Mouse (Mus musculus): ENCODE data around the gene Ptcra. TPM values are rescaled to one million over a fixed set of nuclear protein-coding genes. Genes with fewer than 3 reads are reported as not detected.
A peak's percentile ranks its signal among the peaks of the same experiment; 100 is the strongest.

Gene Ptcra
- polyA plus RNA-seq, 1 experiment from 2014 or later: 0.19 TPM

- ATAC-seq (ENCODE audit: low FRiP score): no peak
- WGBS: 78% methylated on average over 2 of the region's 2 CpGs
- H3K27ac ChIP-seq (replicated peaks): peak overlapping the region; percentile 89
Measured at GRCm38 (mm10) chr17:46783222-46783565, 19.7 kb upstream of the Ptcra start.

GRCm38 (mm10) chr17:46782341-46783221 is 19.1 kb upstream of the Ptcra start, which contains the start of gene Rpl7l1:
Rpl7l1 (minus strand) TSS chr17:46782672.
- H3K4me2 ChIP-seq: peak within 1 kb of the TSS; percentile 62
- peak within 1 kb of the TSS; percentile 89 for H3K27ac ChIP-seq (replicated peaks)
- H3K4me3 ChIP-seq (replicated peaks): peak within 1 kb of the TSS; percentile 67
- WGBS: under 1% methylated on average over 44 of the region's 44 CpGs
- H3K9me3 ChIP-seq (replicated peaks): no peaks in the 10 kb centered on the region
- H3K36me3 ChIP-seq: peaks cover 32% of the 10 kb centered on the region
- peak within 1 kb of the TSS; percentile 80 for H3K9ac ChIP-seq (replicated peaks)
- peak; percentile 96 for ATAC-seq (ENCODE audit: low FRiP score)
- H3K4me1 ChIP-seq: peaks cover 19% of the 10 kb centered on the region
- no peaks in the 10 kb centered on the region for H3K27me3 ChIP-seq (replicated peaks)

More at GRCm38 (mm10) chr17:46783222-46783565, 19.7 kb upstream of the Ptcra start:
- no peak overlapping the region for H3K9ac ChIP-seq (replicated peaks)
- peak overlapping the region; percentile 62 for H3K4me2 ChIP-seq
- peaks cover 19% of the 10 kb centered on the region for H3K4me1 ChIP-seq
- H3K36me3 ChIP-seq: peaks cover 26% of the 10 kb centered on the region
- H3K27me3 ChIP-seq (replicated peaks): no peaks in the 10 kb centered on the region
- no peaks in the 10 kb centered on the region for H3K9me3 ChIP-seq (replicated peaks)
- peak overlapping the region; percentile 67 for H3K4me3 ChIP-seq (replicated peaks)

GRCm38 (mm10) chr17:46781876-46782275 is 18.4 kb upstream of the Ptcra start:
- 5% methylated on average over 10 of the region's 11 CpGs for WGBS
- peak overlapping the region; percentile 67 for H3K4me3 ChIP-seq (replicated peaks)
- H3K36me3 ChIP-seq: peaks cover 39% of the 10 kb centered on the region
- peak overlapping the region; percentile 89 for H3K27ac ChIP-seq (replicated peaks)
- no peak; the same call in 1 of the 2 replicates for ATAC-seq (ENCODE audit: low FRiP score)
- H3K9ac ChIP-seq (replicated peaks): peak overlapping the region; percentile 80
- H3K9me3 ChIP-seq (replicated peaks): no peaks in the 10 kb centered on the region
- no peaks in the 10 kb centered on the region for H3K27me3 ChIP-seq (replicated peaks)
- peak overlapping the region; percentile 62 for H3K4me2 ChIP-seq
- peaks cover 19% of the 10 kb centered on the region for H3K4me1 ChIP-seq

GRCm38 (mm10) chr17:46776087-46776486 is 12.6 kb upstream of the Ptcra start:
- 83% methylated on average over 3 of the region's 3 CpGs for WGBS
- no peak overlapping the region for H3K4me3 ChIP-seq (replicated peaks)
- peaks cover 34% of the 10 kb centered on the region for H3K4me1 ChIP-seq
- H3K27me3 ChIP-seq (replicated peaks): no peaks in the 10 kb centered on the region
- H3K27ac ChIP-seq (replicated peaks): no peak overlapping the region
- peaks cover 62% of the 10 kb centered on the region for H3K36me3 ChIP-seq
- ATAC-seq (ENCODE audit: low FRiP score): no peak
- no peaks in the 10 kb centered on the region for H3K9me3 ChIP-seq (replicated peaks)
- H3K9ac ChIP-seq (replicated peaks): no peak overlapping the region
- H3K4me2 ChIP-seq: no peak overlapping the region

- Histone ChIP-seq H3K27me3 (replicated peaks) (no peaks in the 10 kb centered on the region), H3K4me2 (no peak overlapping the region), H3K36me3 (peaks cover 55% of the 10 kb centered on the region), H3K9ac (replicated peaks) (no peak overlapping the region), H3K4me3 (replicated peaks) (no peak overlapping the region), H3K4me1 (peaks cover 27% of the 10 kb centered on the region), H3K27ac (replicated peaks) (no peak overlapping the region), H3K9me3 (replicated peaks) (no peaks in the 10 kb centered on the region)
- WGBS: 93% methylated on average over 9 of the region's 9 CpGs
- no peak for ATAC-seq (ENCODE audit: low FRiP score)
Measured at GRCm38 (mm10) chr17:46775070-46775469, 11.6 kb upstream of the Ptcra start.

GRCm38 (mm10) chr17:46774131-46774472 is 10.6 kb upstream of the Ptcra start:
- peaks cover 47% of the 10 kb centered on the region for H3K36me3 ChIP-seq
- no peak overlapping the region for H3K4me3 ChIP-seq (replicated peaks)
- no peak for ATAC-seq (ENCODE audit: low FRiP score)
- WGBS: 27% methylated on average over 2 of the region's 2 CpGs
- H3K27ac ChIP-seq (replicated peaks): no peak overlapping the region; the same call in 1 of the 2 replicates
- no peaks in the 10 kb centered on the region for H3K9me3 ChIP-seq (replicated peaks)
- peak overlapping the region; percentile 91 for H3K4me2 ChIP-seq
- peaks cover 23% of the 10 kb centered on the region for H3K4me1 ChIP-seq
- no peak overlapping the region for H3K9ac ChIP-seq (replicated peaks)
- H3K27me3 ChIP-seq (replicated peaks): no peaks in the 10 kb centered on the region

- H3K36me3 ChIP-seq: peaks cover 41% of the 10 kb centered on the region
- H3K4me1 ChIP-seq: peaks cover 23% of the 10 kb centered on the region
- H3K27me3 ChIP-seq (replicated peaks): no peaks in the 10 kb centered on the region
- H3K27ac ChIP-seq (replicated peaks): peak overlapping the region; percentile 89
- H3K4me3 ChIP-seq (replicated peaks): peak overlapping the region; percentile 97
- H3K9me3 ChIP-seq (replicated peaks): no peaks in the 10 kb centered on the region
- ATAC-seq (ENCODE audit: low FRiP score): no peak
- peak overlapping the region; percentile 91 for H3K4me2 ChIP-seq
- 5% methylated on average over 19 of the region's 20 CpGs for WGBS
- H3K9ac ChIP-seq (replicated peaks): peak overlapping the region; percentile 79
Measured at GRCm38 (mm10) chr17:46773278-46774130, 10.0 kb upstream of the Ptcra start.

- Histone ChIP-seq H3K36me3 (peaks cover 32% of the 10 kb centered on the region), H3K27me3 (replicated peaks) (no peaks in the 10 kb centered on the region), H3K4me2 (peak within 1 kb of the TSS; percentile 91), H3K9ac (replicated peaks) (peak within 1 kb of the TSS; percentile 79), H3K4me3 (replicated peaks) (peak within 1 kb of the TSS; percentile 97), H3K9me3 (replicated peaks) (no peaks in the 10 kb centered on the region), H3K4me1 (peaks cover 23% of the 10 kb centered on the region), H3K27ac (replicated peaks) (peak within 1 kb of the TSS; percentile 89)
- under 1% methylated on average over 50 of the region's 50 CpGs for WGBS
- ATAC-seq (ENCODE audit: low FRiP score): peak; percentile 93
Measured at GRCm38 (mm10) chr17:46772404-46773277, 9.1 kb upstream of the Ptcra start, which contains the start of gene 2310039H08Rik. 2310039H08Rik (plus strand) TSS chr17:46772635.

GRCm38 (mm10) chr17:46772038-46772403 is 8.5 kb upstream of the Ptcra start:
- peak; percentile 54 for ATAC-seq (ENCODE audit: low FRiP score)
- Histone ChIP-seq H3K27ac (replicated peaks) (peak overlapping the region; percentile 89), H3K36me3 (peaks cover 26% of the 10 kb centered on the region), H3K4me3 (replicated peaks) (peak overlapping the region; percentile 97), H3K9me3 (replicated peaks) (no peaks in the 10 kb centered on the region), H3K4me2 (peak overlapping the region; percentile 91), H3K27me3 (replicated peaks) (no peaks in the 10 kb centered on the region), H3K4me1 (peaks cover 23% of the 10 kb centered on the region), H3K9ac (replicated peaks) (peak overlapping the region; percentile 52)
- 9% methylated on average over 5 of the region's 5 CpGs for WGBS

- H3K27ac ChIP-seq (replicated peaks): peak overlapping the region; percentile 89
- peaks cover 23% of the 10 kb centered on the region for H3K4me1 ChIP-seq
- peaks cover 24% of the 10 kb centered on the region for H3K36me3 ChIP-seq
- H3K9ac ChIP-seq (replicated peaks): peak overlapping the region; percentile 52
- 68% methylated on average over 17 of the region's 17 CpGs for WGBS
- H3K9me3 ChIP-seq (replicated peaks): no peaks in the 10 kb centered on the region
- H3K27me3 ChIP-seq (replicated peaks): no peaks in the 10 kb centered on the region
- H3K4me2 ChIP-seq: peak overlapping the region; percentile 91
- H3K4me3 ChIP-seq (replicated peaks): peak overlapping the region; percentile 97
- no peak for ATAC-seq (ENCODE audit: low FRiP score)
Measured at GRCm38 (mm10) chr17:46771616-46772015, 8.1 kb upstream of the Ptcra start.

GRCm38 (mm10) chr17:46771025-46771424 is 7.5 kb upstream of the Ptcra start:
- H3K27me3 ChIP-seq (replicated peaks): no peaks in the 10 kb centered on the region
- WGBS: 78% methylated on average over 4 of the region's 4 CpGs
- H3K27ac ChIP-seq (replicated peaks): no peak overlapping the region
- no peak for ATAC-seq (ENCODE audit: low FRiP score)
- no peaks in the 10 kb centered on the region for H3K9me3 ChIP-seq (replicated peaks)
- peaks cover 23% of the 10 kb centered on the region for H3K4me1 ChIP-seq
- no peak overlapping the region for H3K4me2 ChIP-seq
- peaks cover 18% of the 10 kb centered on the region for H3K36me3 ChIP-seq
- H3K4me3 ChIP-seq (replicated peaks): no peak overlapping the region
- H3K9ac ChIP-seq (replicated peaks): no peak overlapping the region
